Mouse (Mus musculus): ENCODE measurements around the gene Tsen34.
"Not testable (repeated sequence)": the region's sequence is repeated elsewhere in the genome, so short reads cannot be mapped to it uniquely, and the experiment has no call there.

Tsen34 gene

GRCm38 (mm10) chr7:3691919-3692318 lies 744 bp upstream of the Tsen34 start:
- DNase-seq = no peak

GRCm38 (mm10) chr7:3692987-3693808 lies 535 bp downstream of the Tsen34 start, which contains the start of gene Mboat7:
Mboat7 (minus strand) TSS chr7:3693523.
- peak; percentile 99 for DNase-seq

- DNase-seq = no peak
Observed at GRCm38 (mm10) chr7:3693809-3694075, 1.1 kb downstream of the Tsen34 start.

- peak; percentile 90 for DNase-seq
Observed at GRCm38 (mm10) chr7:3694076-3694948, 1.6 kb downstream of the Tsen34 start.

GRCm38 (mm10) chr7:3694949-3695305 lies 2.3 kb downstream of the Tsen34 start:
- DNase-seq = peak; percentile 24

- no peak for DNase-seq
Observed at GRCm38 (mm10) chr7:3698471-3698870, 5.8 kb downstream of the Tsen34 start.

GRCm38 (mm10) chr7:3703148-3703878 lies 10.7 kb downstream of the Tsen34 start:
- DNase-seq = no peak

GRCm38 (mm10) chr7:3703879-3704441 lies 11.3 kb downstream of the Tsen34 start, which contains the start of gene Rps9:
Rps9 (plus strand) TSS chr7:3703993.
- peak; percentile 98 for DNase-seq

GRCm38 (mm10) chr7:3704475-3704874 lies 11.8 kb downstream of the Tsen34 start:
- DNase-seq = no peak

GRCm38 (mm10) chr7:3705461-3705860 lies 12.8 kb downstream of the Tsen34 start:
- DNase-seq = not testable (repeated sequence)

GRCm38 (mm10) chr7:3705911-3706310 lies 13.2 kb downstream of the Tsen34 start:
- DNase-seq = no peak

GRCm38 (mm10) chr7:3706343-3706934 lies 13.8 kb downstream of the Tsen34 start:
- peak; percentile 11 for DNase-seq

- no peak for DNase-seq
Observed at GRCm38 (mm10) chr7:3707027-3707426, 14.4 kb downstream of the Tsen34 start.

GRCm38 (mm10) chr7:3707568-3708413 lies 15.1 kb downstream of the Tsen34 start:
- no peak for DNase-seq

- DNase-seq = not testable (repeated sequence)
Observed at GRCm38 (mm10) chr7:3708447-3708980, 15.9 kb downstream of the Tsen34 start.

- no peak for DNase-seq
Observed at GRCm38 (mm10) chr7:3709000-3709399, 16.3 kb downstream of the Tsen34 start.

- no peak for DNase-seq
Observed at GRCm38 (mm10) chr7:3712264-3712942, 19.7 kb downstream of the Tsen34 start.

- DNase-seq = no peak
Observed at GRCm38 (mm10) chr7:3715249-3715648, 22.6 kb downstream of the Tsen34 start.

GRCm38 (mm10) chr7:3720268-3720667 lies 27.6 kb downstream of the Tsen34 start, which contains the start of gene Pirb:
Pirb (minus strand) TSS chr7:3720391.
- not testable (repeated sequence) for DNase-seq

GRCm38 (mm10) chr7:3725459-3725858 lies 32.8 kb downstream of the Tsen34 start:
- not testable (repeated sequence) for DNase-seq

Measured in lung, postnatal 10 days (tissue).